Mouse (Mus musculus): ENCODE results near the gene Ldb2.

DNA sequence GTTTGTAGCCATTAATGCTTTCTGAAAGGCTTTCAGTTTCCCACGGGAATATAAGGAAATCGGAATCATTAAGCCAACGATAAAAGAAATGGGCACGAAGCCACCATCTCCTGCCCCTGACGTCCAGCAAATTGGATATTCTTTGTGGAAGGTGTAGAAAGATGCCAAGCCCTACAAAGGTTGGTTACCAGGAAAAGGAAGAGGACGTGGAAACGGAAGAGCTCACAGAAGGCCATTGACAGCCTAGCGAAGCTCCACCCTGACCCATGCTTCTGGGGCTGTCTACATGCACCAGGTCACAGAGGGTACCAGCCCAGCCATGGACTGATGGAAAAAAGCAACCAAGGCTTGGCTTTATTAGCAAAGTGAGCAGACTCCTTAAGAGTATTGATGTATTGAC, 31.0 kb downstream of the Ldb2 start:
- TF ChIP-seq EP300 (IDR thresholded peaks at IDR 0.05; ENCODE audit: low read depth) (no peak), CTCF (IDR thresholded peaks at IDR 0.05; ENCODE audit: low read depth) (no peak)
